Mouse (Mus musculus) hindbrain, embryonic 15.5 days (tissue): ENCODE data around the gene Gm20517. TPM values are rescaled to one million over a fixed set of nuclear protein-coding genes. Genes with fewer than 3 reads are reported as not detected.
A peak's percentile ranks its signal among the peaks of the same experiment; 100 is the strongest.
"Not testable (repeated sequence)": the region's sequence is repeated elsewhere in the genome, so short reads cannot be mapped to it uniquely, and the experiment has no call there.

Experiments
- ATAC-seq: fragments of 200-750 bp; cut with Nextera tagmentation; 2 replicates; pipeline ENCODE4 v1.8.0; 2017; ENCODE audit warnings: low read depth, moderate number of reproducible peaks, moderate TSS enrichment; ENCODE audit not compliant: low FRiP score
- H3K27ac ChIP-seq: fragments of 300-500 bp; sonication (generic); replicated peaks from 2 replicates; pipeline ENCODE4 v1.5.1; 2015; ENCODE audit warnings: mild to moderate bottlenecking, inconsistent platforms
- H3K27me3 ChIP-seq: fragments of 300-500 bp; sonication (generic); 2 replicates; pipeline ENCODE4 v1.6.1; 2015; ENCODE audit warnings: control low read depth, inconsistent platforms
- H3K36me3 ChIP-seq: fragments of 300-500 bp; sonication (generic); 2 replicates; pipeline ENCODE4 v1.6.1; 2015; ENCODE audit warnings: control low read depth, inconsistent platforms
- H3K4me1 ChIP-seq: fragments of 300-500 bp; sonication (generic); replicated peaks from 2 replicates; pipeline ENCODE4 v1.6.1; 2015; ENCODE audit warnings: control low read depth, inconsistent platforms
- H3K4me2 ChIP-seq: fragments of 300-500 bp; sonication (generic); 2 replicates; pipeline ENCODE4 v1.6.1; 2015; ENCODE audit warnings: moderate library complexity, mild to moderate bottlenecking, inconsistent platforms
- H3K4me3 ChIP-seq: fragments of 300-500 bp; sonication (generic); 2 replicates; pipeline ENCODE4 v1.5.1; 2015; ENCODE audit warnings: mild to moderate bottlenecking, inconsistent platforms
- H3K9ac ChIP-seq: fragments of 300-500 bp; sonication (generic); 2 replicates; pipeline ENCODE4 v1.6.1; 2015; ENCODE audit warnings: inconsistent platforms
- H3K9me3 ChIP-seq: fragments of 300-500 bp; sonication (generic); 2 replicates; pipeline ENCODE4 v1.6.1; 2016; ENCODE audit warnings: control low read depth, inconsistent platforms
- WGBS: fragments of 180-500 bp; shearing (Covaris S2); methylation state at CpG from one replicate; pipeline ENCODE4 v1.1.7; 2015; 5-methylcytosine and 5-hydroxymethylcytosine counted together
- polyA plus RNA-seq: library from polyadenylated mRNA; unstranded; fragments of >200 nt; fragmentation: Nextera tagmentation; extraction: Ambion mirVana; gene quantifications from 2 replicates; pipeline ENCODE4 v1.2.1, GENCODE M21; 2015

Gm20517 gene
- polyA plus RNA-seq, 1 experiment from 2014 or later = 2.5 TPM

DNA sequence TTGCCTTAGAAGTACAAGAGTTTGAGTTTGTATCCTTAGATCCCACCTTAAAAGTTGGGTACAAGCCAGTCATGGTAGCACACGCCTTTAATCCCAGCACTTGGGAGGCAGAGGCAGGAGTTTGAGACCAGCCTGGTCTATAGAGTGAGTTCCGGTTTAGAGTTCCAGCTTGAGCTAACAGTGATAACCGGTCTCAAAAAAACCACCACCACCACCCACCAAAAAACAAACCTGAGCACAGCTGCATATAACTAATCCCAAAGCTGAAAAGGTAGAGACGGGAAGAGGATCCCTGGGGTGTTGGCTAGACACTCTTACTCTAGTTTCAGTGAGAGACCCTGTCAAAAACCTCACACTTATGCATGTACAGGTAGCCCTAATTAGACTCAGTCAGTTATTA lies 5.3 kb downstream of the Gm20517 start:
- Histone ChIP-seq H3K9ac (no peak overlapping the region), H3K27me3 (no peaks in the 10 kb centered on the region), H3K9me3 (no peaks in the 10 kb centered on the region), H3K36me3 (peaks cover 35% of the 10 kb centered on the region), H3K4me2 (no peak overlapping the region), H3K27ac (no peak overlapping the region), H3K4me1 (peaks cover 17% of the 10 kb centered on the region), H3K4me3 (no peak overlapping the region)
- no peak for ATAC-seq
- whole genome bisulfite sequencing = 91% methylated on average over 4 of the region's 4 CpGs

DNA sequence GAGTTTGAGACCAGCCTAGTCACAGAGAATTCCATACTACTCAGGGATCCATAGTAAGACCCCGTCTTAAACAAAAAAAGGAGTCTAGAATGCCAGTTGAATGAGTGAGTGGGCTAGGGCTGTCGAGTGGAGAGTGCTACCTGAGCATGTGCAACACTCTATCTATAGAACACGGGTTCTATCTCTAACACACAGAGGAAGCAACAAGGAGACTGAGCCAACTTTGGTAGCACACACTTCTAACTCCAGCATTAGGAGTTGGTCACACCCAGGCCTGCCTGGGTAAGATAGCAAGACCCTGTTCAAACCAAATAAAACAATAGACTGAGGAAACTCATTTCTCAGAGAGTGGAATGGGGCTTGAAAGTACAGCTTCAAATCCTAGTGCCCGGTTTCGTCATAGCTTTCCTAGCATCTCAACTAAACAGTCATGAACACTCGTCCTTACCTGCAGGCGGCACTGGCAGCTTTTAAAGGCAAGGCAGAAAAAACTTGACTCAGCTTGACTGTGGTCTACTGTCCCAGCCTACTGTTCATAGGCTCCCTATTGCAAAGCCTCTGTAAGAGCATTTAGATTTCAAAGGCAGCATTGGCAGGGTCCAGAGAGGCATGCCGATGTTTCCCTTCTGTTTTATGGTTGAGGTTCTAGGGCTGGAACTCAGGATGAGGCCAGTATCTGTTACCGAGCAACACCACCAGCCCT lies 6.4 kb downstream of the Gm20517 start:
- H3K9ac ChIP-seq = no peak overlapping the region
- ATAC-seq = no peak
- no peak overlapping the region for H3K4me3 ChIP-seq
- no peak overlapping the region for H3K27ac ChIP-seq
- no peaks in the 10 kb centered on the region for H3K9me3 ChIP-seq
- H3K27me3 ChIP-seq = no peaks in the 10 kb centered on the region
- H3K4me1 ChIP-seq = peaks cover 7% of the 10 kb centered on the region
- WGBS = 95% methylated on average over 9 of the region's 9 CpGs
- H3K36me3 ChIP-seq = peaks cover 45% of the 10 kb centered on the region
- no peak overlapping the region for H3K4me2 ChIP-seq

DNA sequence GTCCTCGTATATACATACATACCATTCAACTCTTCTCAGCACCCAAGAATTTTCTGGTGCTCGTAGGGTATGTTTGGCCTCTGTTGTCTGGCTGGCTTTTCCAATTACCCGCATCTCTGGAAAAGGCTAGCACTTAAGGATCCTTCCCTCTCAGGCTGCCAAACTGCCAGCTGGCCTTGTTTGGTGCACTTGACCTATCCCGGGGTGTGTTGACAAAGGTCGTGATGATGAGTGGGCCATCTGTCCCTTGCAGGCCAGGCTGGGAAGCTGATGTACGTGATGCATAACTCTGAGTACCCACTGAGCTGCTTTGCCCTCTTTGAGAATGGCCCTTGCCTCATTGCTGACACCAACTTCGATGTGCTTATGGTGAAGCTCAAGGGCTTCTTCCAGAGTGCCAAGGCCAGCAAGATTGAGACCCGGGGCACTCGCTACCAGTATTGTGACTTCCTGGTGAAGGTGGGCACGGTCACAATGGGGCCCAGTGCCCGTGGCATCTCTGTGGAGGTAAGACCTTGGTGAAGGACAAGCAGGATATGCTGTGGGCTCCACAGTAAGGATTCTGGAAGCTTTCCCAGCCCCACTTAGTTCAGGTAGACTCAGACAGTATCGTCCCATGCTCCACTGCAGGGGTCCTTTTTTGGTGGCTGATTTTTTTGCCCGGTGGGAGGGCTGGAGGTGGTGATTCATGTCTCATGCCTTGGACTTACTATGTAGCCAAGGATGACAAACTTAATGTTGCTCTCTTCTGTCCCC lies 7.3 kb downstream of the Gm20517 start:
- no peaks in the 10 kb centered on the region for H3K4me1 ChIP-seq
- 88% methylated on average over 13 of the region's 13 CpGs for WGBS
- no peak overlapping the region for H3K27ac ChIP-seq
- no peaks in the 10 kb centered on the region for H3K9me3 ChIP-seq
- no peak overlapping the region for H3K9ac ChIP-seq
- ATAC-seq = no peak
- H3K36me3 ChIP-seq = peaks cover 53% of the 10 kb centered on the region
- H3K4me2 ChIP-seq = no peak overlapping the region
- no peak overlapping the region for H3K4me3 ChIP-seq
- H3K27me3 ChIP-seq = no peaks in the 10 kb centered on the region

DNA sequence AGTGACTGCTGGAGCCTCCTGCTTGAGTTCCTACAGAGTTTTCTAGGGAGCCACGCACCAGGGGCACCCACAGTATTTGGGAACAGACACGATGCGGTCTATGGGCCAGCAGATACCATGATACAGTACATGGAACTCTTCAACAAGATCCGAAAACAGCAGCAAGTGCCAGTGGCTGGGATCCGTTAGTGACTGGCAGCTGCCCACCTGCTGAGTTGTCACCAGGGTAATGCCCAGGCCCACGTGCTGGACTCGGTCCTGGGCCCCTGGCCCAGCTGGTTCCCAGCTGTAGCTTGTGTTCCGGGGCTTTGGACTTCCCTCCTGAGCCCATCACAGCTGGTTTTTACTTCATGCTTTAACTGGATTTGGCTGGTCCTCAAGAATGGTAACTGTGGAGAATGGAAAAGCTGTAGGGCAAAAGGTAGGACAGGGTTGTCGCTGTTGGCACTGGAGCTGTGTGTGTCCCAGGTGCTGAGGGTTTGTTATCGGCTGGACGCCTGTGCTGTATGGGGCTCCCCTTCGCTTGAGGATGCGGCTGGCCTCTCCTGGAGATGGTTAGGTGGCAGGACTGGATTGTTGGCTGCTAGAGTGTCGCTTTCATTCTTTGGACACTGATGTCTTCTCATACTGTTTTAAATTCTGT lies 11.6 kb downstream of the Gm20517 start:
- no peak for ATAC-seq
- Histone ChIP-seq H3K27me3 (no peaks in the 10 kb centered on the region), H3K4me2 (no peak overlapping the region), H3K27ac (no peak overlapping the region), H3K4me3 (no peak overlapping the region), H3K36me3 (peaks cover 58% of the 10 kb centered on the region), H3K9me3 (no peaks in the 10 kb centered on the region), H3K4me1 (peaks cover 3% of the 10 kb centered on the region), H3K9ac (no peak overlapping the region)
- WGBS = 91% methylated on average over 14 of the region's 14 CpGs

DNA sequence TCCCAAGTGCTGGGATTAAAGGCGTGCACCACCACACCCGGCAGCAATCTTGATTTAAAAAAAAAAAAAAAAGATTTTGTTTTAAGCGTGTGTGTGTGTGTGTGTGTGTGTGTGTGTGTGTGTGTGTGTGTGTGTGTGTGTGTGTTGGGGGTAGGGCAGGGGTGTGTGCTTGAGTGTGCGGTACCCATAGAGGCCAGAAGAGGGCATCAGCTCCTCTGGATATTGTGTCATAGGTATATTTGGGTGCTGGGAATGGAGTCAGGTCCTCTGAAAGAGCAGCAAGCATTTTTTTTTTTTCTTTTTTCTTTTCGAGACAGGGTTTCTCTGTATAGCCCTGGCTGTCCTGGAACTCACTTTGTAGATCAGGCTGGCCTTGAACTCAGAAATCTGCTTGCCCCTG lies 13.2 kb downstream of the Gm20517 start:
- H3K27me3 ChIP-seq, H3K9me3 ChIP-seq, H3K27ac ChIP-seq, H3K4me3 ChIP-seq, H3K9ac ChIP-seq, ATAC-seq, H3K4me2 ChIP-seq: not testable (repeated sequence)
- Histone ChIP-seq H3K36me3 (peaks cover 50% of the 10 kb centered on the region), H3K4me1 (peaks cover 10% of the 10 kb centered on the region)
- 95% methylated on average over 5 of the region's 5 CpGs for WGBS

DNA sequence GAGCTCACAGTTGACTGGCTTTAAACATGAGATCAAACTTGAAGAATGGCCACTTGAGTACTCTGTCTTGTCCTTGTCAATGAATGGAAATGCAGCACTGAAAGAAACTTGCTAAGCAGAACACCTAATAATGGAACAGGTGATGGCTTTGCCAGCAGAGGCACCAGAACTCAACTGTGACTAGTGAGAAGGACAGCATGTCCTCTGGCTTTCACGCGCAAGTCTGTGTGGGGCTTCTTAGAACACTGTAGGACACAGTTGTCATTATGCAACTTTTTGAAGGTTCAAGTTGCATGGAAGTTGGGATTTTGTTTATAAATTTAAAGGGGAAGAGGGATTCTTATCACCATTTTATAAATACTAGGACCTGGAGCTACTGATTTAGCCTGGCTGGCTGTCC lies 13.7 kb downstream of the Gm20517 start:
- no peak overlapping the region for H3K4me3 ChIP-seq
- no peaks in the 10 kb centered on the region for H3K9me3 ChIP-seq
- peaks cover 10% of the 10 kb centered on the region for H3K4me1 ChIP-seq
- H3K9ac ChIP-seq = no peak overlapping the region
- H3K36me3 ChIP-seq = peaks cover 45% of the 10 kb centered on the region
- H3K27ac ChIP-seq = no peak overlapping the region
- 98% methylated on average over 2 of the region's 2 CpGs for WGBS
- H3K4me2 ChIP-seq = no peak overlapping the region
- H3K27me3 ChIP-seq = no peaks in the 10 kb centered on the region
- no peak for ATAC-seq

DNA sequence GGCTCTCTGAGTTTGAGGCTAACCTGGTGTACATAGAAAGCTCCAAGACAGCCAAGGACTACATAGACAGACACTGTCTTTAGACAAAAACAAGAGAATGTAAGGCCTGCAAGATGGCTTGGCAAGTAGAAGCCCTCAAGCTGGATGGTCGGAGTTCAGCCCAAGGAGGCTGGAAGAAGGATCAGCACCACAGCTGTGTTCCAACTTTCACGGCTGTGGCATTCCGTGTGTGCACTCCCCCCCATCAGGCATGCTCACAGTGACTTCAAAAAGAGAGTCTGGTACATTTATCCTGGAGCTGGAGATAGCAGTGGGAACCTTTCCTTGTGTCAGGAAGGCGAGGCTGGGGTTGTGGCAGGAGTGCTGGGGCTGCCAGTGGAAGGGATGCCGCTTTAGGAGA lies 14.6 kb downstream of the Gm20517 start:
- no peaks in the 10 kb centered on the region for H3K27me3 ChIP-seq
- no peak overlapping the region for H3K4me3 ChIP-seq
- no peak overlapping the region for H3K4me2 ChIP-seq
- peaks cover 40% of the 10 kb centered on the region for H3K36me3 ChIP-seq
- no peak overlapping the region for H3K9ac ChIP-seq
- H3K4me1 ChIP-seq = peaks cover 17% of the 10 kb centered on the region
- no peaks in the 10 kb centered on the region for H3K9me3 ChIP-seq
- 93% methylated on average over 5 of the region's 5 CpGs for WGBS
- no peak for ATAC-seq
- H3K27ac ChIP-seq = no peak overlapping the region

DNA sequence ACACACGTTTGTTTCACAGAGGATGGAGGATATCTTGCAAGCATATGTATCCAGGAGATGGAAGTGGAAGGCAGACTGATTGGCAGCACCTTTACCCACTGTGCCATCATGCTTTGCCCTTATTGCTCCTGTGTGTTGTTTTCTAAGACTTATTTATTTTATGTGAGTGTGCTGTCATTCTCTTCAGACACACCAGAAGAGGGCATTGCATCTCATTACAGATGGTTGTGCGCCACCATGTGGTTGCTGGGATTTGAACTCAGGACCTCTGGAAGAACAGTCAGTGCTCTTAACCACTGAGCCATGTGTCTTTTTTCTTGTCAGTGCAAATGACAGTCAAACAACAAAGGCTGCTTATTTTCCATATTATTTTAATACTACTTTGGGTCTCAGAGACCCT lies 16.4 kb downstream of the Gm20517 start:
- peaks cover 23% of the 10 kb centered on the region for H3K36me3 ChIP-seq
- 0 out of 2 replicates have a peak overlapping the region, but pooled peaks have one; percentile 74 for H3K4me3 ChIP-seq
- peak overlapping the region; percentile 59; the same call in 1 of the 2 replicates for H3K4me2 ChIP-seq
- WGBS = 81% methylated on average over 2 of the region's 2 CpGs
- H3K4me1 ChIP-seq = peaks cover 33% of the 10 kb centered on the region
- no peak for ATAC-seq
- no peak overlapping the region for H3K27ac ChIP-seq
- no peaks in the 10 kb centered on the region for H3K27me3 ChIP-seq
- H3K9me3 ChIP-seq = no peaks in the 10 kb centered on the region
- H3K9ac ChIP-seq = no peak overlapping the region

DNA sequence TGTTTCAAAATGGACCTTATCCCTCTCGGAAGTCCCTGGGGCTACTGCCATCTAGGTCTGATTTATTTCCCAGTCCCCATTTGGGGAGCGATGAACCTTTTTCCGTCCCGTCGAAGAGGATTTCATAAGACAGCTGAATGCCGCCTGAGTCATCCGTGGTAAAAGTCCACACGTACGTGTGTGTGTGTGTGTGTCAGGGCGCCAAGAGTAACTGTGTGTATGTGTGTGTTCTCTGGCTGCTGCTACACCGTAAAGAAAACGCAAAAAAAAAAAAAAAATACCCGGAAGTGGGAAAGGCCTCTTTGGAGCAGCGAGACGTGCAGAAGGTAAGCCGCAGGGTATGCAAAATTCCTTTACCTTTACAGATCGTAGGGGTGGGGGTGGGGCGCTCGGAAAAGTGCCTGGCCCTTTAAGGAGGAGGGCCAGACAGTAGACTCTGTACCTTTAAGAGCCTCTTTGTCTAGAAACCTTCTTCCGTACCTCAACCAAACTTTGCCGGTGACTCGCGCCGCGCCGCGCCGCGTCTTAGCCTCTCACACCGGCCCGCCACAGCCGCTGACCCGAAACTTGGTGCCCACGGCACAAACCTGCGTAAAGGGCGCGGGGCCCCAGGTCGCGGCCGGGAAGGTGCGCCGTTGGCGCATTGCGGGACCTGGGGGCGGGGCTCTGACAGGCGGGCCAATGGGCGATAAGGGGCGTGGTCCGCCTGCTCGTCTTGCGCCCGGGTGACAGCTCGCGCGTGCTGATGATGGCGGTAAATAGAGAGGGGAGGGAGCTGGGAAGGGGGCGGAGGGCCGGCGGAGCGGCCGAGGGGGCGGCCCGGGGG lies 17.7 kb downstream of the Gm20517 start:
- Histone ChIP-seq H3K4me2 (peak overlapping the region; percentile 72), H3K4me3 (peak overlapping the region; percentile 74), H3K27ac (peak overlapping the region; percentile 94), H3K4me1 (peaks cover 39% of the 10 kb centered on the region), H3K27me3 (no peaks in the 10 kb centered on the region), H3K9ac (peak overlapping the region; percentile 71), H3K36me3 (peaks cover 12% of the 10 kb centered on the region), H3K9me3 (no peaks in the 10 kb centered on the region)
- peak; percentile 96 for ATAC-seq
- WGBS = under 1% methylated on average over 57 of the region's 63 CpGs

DNA sequence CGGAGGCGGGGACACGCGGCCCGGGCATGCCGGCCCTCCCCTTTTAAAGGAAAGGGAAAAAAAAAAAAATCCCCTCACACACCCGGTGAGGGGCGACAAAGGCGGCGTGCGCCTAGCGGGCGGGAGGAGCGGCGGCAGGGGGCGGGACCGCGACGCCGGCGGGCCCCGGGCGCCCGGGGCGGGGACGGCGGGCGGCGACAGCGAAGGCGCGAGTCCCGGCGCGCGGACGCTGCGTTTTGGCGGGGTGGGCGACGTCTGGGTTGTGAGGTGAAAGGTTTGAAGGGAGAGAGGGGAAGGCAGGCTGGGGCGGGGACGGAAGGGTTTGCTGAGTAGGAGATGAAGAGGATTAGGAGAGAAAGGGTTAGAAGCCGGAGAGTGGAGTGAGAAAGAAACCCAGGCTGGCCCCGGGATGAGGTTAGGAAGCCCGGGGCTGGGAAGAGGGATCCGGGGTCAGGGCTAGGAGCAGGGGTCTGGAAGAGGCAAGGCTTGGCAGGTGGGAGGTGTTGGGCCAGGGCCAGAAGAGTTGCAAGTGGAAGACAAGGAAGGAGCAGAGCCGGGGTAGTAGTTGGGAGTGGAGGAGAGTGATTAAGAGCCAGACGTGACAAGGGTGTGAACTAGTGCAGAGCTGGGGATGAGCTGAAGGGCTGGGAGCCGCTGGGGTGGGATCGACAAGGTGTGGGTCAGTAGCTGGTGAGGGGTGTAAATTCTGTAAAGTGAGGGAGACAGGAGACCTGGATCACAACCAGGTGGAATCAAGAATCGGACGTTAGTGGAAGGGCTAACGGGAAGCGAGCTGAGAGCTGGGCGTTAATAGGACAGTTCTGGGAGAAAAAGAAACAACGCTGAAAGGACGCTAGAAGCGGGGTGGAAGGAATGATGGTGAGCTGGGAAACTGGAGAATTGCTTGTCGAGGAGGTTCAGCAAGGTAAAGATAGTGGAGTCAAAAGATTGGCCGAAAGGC lies 18.6 kb downstream of the Gm20517 start:
- Histone ChIP-seq H3K4me2 (peak overlapping the region; percentile 72), H3K27me3 (no peaks in the 10 kb centered on the region), H3K4me3 (peak overlapping the region; percentile 74), H3K4me1 (peaks cover 39% of the 10 kb centered on the region), H3K36me3 (peaks cover 6% of the 10 kb centered on the region; the same call in 1 of the 2 replicates), H3K9ac (peak overlapping the region; percentile 71), H3K27ac (peak overlapping the region; percentile 94), H3K9me3 (no peaks in the 10 kb centered on the region)
- WGBS = 1% methylated on average over 57 of the region's 61 CpGs
- ATAC-seq = peak; percentile 61

DNA sequence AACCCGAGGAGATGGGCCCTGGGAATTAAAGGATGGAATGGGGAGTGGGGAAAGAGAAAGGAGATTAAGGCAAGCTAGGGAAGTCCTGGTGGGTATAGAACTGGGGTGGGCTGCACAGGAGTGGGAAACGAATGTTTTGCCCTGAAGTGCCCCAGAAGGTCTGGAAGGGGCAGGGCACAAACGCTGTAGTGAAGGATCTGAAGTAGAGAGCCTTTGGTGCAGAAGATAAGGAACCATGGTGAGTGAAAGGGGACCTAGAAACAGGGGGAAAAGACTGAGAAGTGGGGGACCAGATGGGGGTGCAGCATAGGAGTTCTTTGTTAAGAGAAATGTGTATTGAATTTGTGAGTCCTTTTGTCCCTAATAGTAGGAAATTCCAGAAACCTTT lies 19.3 kb downstream of the Gm20517 start, which contains the start of gene Usp49:
Gene Usp49 (plus strand): TSS at position 13 of the 388 bp plus-strand sequence.
- Histone ChIP-seq H3K4me1 (peaks cover 39% of the 10 kb centered on the region), H3K9me3 (no peaks in the 10 kb centered on the region), H3K27ac (peak within 1 kb of the TSS; percentile 94), H3K9ac (peak within 1 kb of the TSS; percentile 71), H3K4me2 (peak within 1 kb of the TSS; percentile 72), H3K27me3 (no peaks in the 10 kb centered on the region), H3K4me3 (peak within 1 kb of the TSS; percentile 74), H3K36me3 (0 out of 2 replicates have a peak, but pooled peaks cover 4% of the 10 kb centered on the region)
- no peak for ATAC-seq
- 0% methylated on average over 3 of the region's 3 CpGs for WGBS
